Mouse (Mus musculus): Measurements from ENCODE around the gene Alk.

DNA sequence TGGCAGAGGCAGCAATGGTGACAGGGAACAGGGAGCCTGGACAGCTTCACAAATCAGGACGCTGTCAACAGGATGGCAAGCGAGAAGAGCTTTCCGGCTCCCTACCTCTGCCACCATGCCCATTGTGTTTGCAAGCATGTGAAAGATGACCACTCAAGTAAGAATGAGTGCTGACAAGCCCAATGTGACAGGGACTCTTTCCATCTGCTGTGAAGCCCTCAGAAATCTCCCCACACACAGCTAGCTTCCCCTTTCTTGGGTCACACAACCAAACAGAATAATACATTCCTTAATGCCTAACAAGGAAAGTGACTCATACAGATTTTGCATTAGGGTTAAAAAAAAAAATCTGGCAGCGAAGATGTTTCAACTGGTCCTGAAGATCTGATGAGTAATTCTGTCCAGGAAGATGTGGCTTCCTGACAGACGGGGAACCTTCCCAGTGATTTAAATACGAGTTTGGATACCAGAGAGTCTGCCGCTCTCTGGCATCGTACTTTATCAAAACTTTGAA is 329.0 kb downstream of the Alk start:
- TF ChIP-seq CTCF (IDR thresholded peaks at IDR 0.05; ENCODE audit: low read depth) = no peak
- TF ChIP-seq EP300 (IDR thresholded peaks at IDR 0.05; ENCODE audit: low read depth) = no peak

All from liver, embryonic 14.5 days (tissue).